Mouse (Mus musculus) neural tube, embryonic 10.5 days (tissue): ENCODE data around the gene Abcc1.

Experiments
- DNase-seq: peaks from one replicate; pipeline ENCODE4 v3.0.0-alpha.2; 2017; ENCODE audit warnings: low spot score; ENCODE audit errors: extremely low spot score

Abcc1 gene

GRCm38 (mm10) chr16:14501649-14502360 lies 140.4 kb downstream of the Abcc1 start:
- DNase-seq = no peak

GRCm38 (mm10) chr16:14506461-14506860 lies 145.1 kb downstream of the Abcc1 start:
- no peak for DNase-seq
